Mouse (Mus musculus) lung, embryonic 14.5 days (tissue): ENCODE data around the gene Nol10. TPM values are rescaled to one million over a fixed set of nuclear protein-coding genes. Genes with fewer than 3 reads are reported as not detected.
"Not testable (repeated sequence)": the region's sequence is repeated elsewhere in the genome, so short reads cannot be mapped to it uniquely, and the experiment has no call there.

Experiments used
- ATAC-seq: fragments of 200-750 bp; cut with Nextera tagmentation; 2 replicates; pipeline ENCODE4 v1.8.0; 2017; ENCODE audit warnings: mild to moderate bottlenecking, moderate TSS enrichment, moderate library complexity; ENCODE audit not compliant: insufficient read depth
- DNase-seq: peaks from one replicate; pipeline ENCODE4 v3.0.0-alpha.2; 2015
- H3K27ac ChIP-seq: fragments of 300-500 bp; sonication (generic); 2 replicates; pipeline ENCODE4 v1.5.1; 2014; ENCODE audit warnings: low read depth, mild to moderate bottlenecking, moderate library complexity
- H3K27me3 ChIP-seq: fragments of 300-500 bp; sonication (generic); 2 replicates; pipeline ENCODE4 v1.6.1; 2014; ENCODE audit warnings: low read length, control low read depth; ENCODE audit not compliant: insufficient read depth
- H3K36me3 ChIP-seq: fragments of 300-500 bp; sonication (generic); 2 replicates; pipeline ENCODE4 v1.6.1; 2014; ENCODE audit warnings: control low read depth; ENCODE audit not compliant: insufficient read depth
- H3K4me1 ChIP-seq: fragments of 300-500 bp; sonication (generic); 2 replicates; pipeline ENCODE4 v1.6.1; 2014; ENCODE audit warnings: antibody characterized with exemption, control low read depth; ENCODE audit not compliant: insufficient read depth
- H3K4me2 ChIP-seq: fragments of 300-500 bp; sonication (generic); 2 replicates; pipeline ENCODE4 v1.6.1; 2014; ENCODE audit warnings: mild to moderate bottlenecking
- H3K4me3 ChIP-seq: fragments of 300-500 bp; sonication (generic); 2 replicates; pipeline ENCODE4 v1.5.1; 2014; ENCODE audit warnings: low read depth, low read length
- H3K9ac ChIP-seq: fragments of 300-500 bp; sonication (generic); 2 replicates; pipeline ENCODE4 v1.6.1; 2014
- H3K9me3 ChIP-seq: fragments of 300-500 bp; sonication (generic); 2 replicates; pipeline ENCODE4 v1.6.1; 2016; ENCODE audit warnings: low read depth, low read length, control low read depth
- CTCF ChIP-seq: IDR thresholded peaks from 2 replicates; pipeline ENCODE4 v1.5.1; 2016; ENCODE audit warnings: antibody characterized with exemption, low read depth
- WGBS: fragments of 180-500 bp; shearing (Covaris S2); extraction: QIAGEN DNeasy Blood & Tissue Kit; methylation state at CpG from one replicate; pipeline ENCODE4 v1.1.7; 2014; 5-methylcytosine and 5-hydroxymethylcytosine counted together
- polyA plus RNA-seq: library from polyadenylated mRNA; unstranded; fragments of >200 nt; fragmentation: Nextera tagmentation; extraction: Ambion mirVana; gene quantifications from 2 replicates; pipeline ENCODE4 v1.2.1, GENCODE M21; 2014

Nol10 gene
- polyA plus RNA-seq, 1 experiment from 2014 or later, result 30.0 TPM

DNA sequence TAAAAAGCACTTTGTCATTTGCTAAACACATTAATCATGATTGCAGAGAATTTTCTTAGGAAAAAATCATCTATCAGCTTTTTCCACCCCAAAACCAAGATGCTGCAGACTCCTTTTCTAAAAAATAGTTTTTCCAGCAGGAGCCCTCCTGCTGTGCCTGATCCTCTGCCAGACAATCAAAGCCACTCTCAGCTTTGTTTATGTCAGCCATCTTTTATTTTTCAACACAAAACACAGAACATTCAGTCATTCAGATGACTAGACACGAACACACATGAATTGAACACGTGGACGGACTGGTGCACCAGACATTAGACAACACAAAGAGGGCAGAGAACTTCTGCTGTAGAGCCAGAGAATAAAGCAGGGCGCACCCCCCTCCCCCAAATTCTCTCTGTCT lies 115.4 kb downstream of the Nol10 start:
- Histone ChIP-seq H3K4me1 (no peaks in the 10 kb centered on the region), H3K27ac (no peak overlapping the region), H3K36me3 (no peaks in the 10 kb centered on the region), H3K9me3 (no peaks in the 10 kb centered on the region), H3K9ac (no peak overlapping the region), H3K4me3 (no peak overlapping the region), H3K4me2 (no peak overlapping the region), H3K27me3 (no peaks in the 10 kb centered on the region)
- ATAC-seq, result no peak
- no peak for DNase-seq
- 82% methylated on average over 4 of the region's 4 CpGs for WGBS
- no peak for TF ChIP-seq CTCF

DNA sequence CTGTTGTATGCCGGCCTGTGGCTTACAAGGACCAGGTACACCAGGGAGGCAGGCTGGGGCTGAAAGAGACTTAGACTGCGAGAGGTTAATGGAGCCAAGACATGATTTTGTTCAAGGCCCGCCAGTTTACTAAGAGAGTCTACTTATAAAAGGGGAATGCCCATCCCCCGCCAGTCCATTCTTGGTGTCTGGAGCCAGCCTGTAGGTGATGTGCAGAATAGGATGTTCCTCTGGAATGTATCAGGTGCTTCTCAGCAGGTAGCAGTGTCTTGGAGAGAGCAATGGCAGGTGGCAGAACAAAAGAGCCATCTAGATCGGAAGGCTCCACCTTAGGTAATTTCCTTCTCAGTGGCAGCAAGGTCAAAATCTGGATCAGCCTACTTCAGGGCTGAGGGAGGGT lies 116.3 kb downstream of the Nol10 start:
- not testable (repeated sequence) for H3K4me1 ChIP-seq, H3K4me2 ChIP-seq, H3K4me3 ChIP-seq, H3K9me3 ChIP-seq, DNase-seq, H3K36me3 ChIP-seq, H3K27me3 ChIP-seq, H3K9ac ChIP-seq, H3K27ac ChIP-seq, ATAC-seq
- WGBS, result 86% methylated on average over 5 of the region's 5 CpGs

DNA sequence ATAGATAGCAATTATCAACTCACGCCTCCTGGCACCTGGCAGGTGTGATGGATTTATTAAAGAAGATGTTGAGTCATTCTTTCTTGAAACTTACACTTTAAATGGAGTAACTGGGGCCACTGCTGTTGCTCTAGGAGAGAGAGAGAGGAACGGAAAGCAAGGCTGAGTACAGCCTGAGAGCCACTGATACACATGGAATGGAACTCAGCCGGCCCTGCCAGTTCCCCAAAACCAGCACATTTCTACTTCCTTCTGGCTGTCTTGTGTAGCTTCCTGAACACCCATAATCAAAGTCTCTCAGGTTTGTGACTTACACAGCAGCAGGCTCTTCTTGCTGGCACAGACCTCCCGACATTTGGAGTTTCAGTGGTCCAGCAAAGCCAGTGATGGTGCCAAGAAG lies 118.5 kb downstream of the Nol10 start:
- TF ChIP-seq CTCF, result no peak
- H3K27me3 ChIP-seq, result no peaks in the 10 kb centered on the region
- H3K9ac ChIP-seq, result no peak overlapping the region
- WGBS, result 73% methylated on average over 4 of the region's 4 CpGs
- H3K4me1 ChIP-seq, result no peaks in the 10 kb centered on the region
- ATAC-seq, result no peak
- no peak overlapping the region for H3K4me3 ChIP-seq
- no peaks in the 10 kb centered on the region for H3K9me3 ChIP-seq
- no peak overlapping the region for H3K4me2 ChIP-seq
- H3K36me3 ChIP-seq, result no peaks in the 10 kb centered on the region
- no peak overlapping the region for H3K27ac ChIP-seq
- DNase-seq, result no peak

DNA sequence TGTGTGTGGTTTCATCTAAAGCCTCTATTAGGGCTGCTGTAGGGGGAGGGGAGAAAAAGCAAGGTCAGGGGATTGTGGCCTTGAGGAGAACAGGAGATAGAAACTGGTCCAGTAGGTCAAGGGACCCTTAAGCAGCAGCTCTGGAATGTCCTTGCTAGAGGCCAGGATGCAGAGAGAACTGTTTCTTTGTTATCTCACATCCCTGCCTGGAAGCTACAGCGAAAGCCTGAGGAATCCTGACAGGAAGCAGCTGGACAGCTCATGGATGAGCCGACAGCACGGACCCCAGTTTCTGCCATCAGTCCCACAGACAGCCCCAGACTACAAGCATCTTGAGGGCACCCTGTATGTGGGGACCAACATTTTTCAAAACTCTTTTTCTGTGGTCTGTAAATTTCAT lies 120.1 kb downstream of the Nol10 start:
- no peak overlapping the region for H3K4me3 ChIP-seq
- no peaks in the 10 kb centered on the region for H3K9me3 ChIP-seq
- no peak for TF ChIP-seq CTCF
- H3K4me2 ChIP-seq, result no peak overlapping the region
- H3K4me1 ChIP-seq, result no peaks in the 10 kb centered on the region
- H3K27ac ChIP-seq, result no peak overlapping the region
- peak; percentile 68 for DNase-seq
- H3K36me3 ChIP-seq, result no peaks in the 10 kb centered on the region
- no peaks in the 10 kb centered on the region for H3K27me3 ChIP-seq
- ATAC-seq, result peak; percentile 58; the same call in 1 of the 2 replicates
- no peak overlapping the region for H3K9ac ChIP-seq
- 14% methylated on average over 3 of the region's 3 CpGs for WGBS

DNA sequence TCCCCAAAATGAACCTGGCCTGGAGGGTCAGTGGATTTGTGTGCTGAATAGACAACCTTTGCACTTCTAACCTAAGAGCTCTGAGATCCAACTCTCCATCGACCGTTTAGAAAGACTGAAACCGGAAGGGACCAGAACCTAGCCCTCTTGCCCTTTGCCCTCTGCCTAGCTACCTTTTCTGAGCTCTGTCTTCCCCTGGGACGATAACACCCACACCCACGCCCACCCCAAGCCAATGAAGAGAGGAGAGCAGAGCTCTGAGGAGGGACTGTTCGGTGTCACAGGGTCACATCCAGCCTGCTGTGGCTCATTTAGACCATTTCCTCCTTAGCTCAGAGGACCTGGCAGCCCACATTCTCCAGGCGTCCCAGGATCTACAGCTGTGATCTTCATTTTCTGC lies 121.6 kb downstream of the Nol10 start:
- no peak for TF ChIP-seq CTCF
- WGBS, result 71% methylated on average over 7 of the region's 7 CpGs
- Histone ChIP-seq H3K27ac (no peak overlapping the region), H3K27me3 (no peaks in the 10 kb centered on the region), H3K4me2 (no peak overlapping the region), H3K9me3 (no peaks in the 10 kb centered on the region), H3K4me3 (no peak overlapping the region), H3K36me3 (no peaks in the 10 kb centered on the region), H3K9ac (no peak overlapping the region), H3K4me1 (no peaks in the 10 kb centered on the region)
- ATAC-seq (no peak), DNase-seq (no peak)

DNA sequence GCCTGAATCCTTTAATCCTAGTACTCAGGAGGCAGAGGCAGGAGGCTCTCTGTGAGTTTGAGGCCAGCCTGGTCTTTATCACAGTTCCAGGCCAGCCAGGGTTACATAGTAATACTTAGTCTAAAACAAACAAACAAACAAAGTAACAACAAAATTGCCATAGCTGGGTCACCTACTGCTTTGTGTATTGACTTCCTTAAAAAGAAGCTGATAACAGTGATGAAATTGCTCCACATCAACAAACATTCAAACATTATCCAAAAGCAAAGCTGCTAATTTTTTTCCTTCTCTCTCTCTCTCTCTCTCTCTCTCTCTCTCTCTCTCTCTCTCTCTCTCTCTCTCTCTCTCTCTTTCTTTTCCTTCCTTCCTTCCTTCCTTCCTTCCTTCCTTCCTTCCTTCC lies 122.3 kb downstream of the Nol10 start:
- not testable (repeated sequence) for ATAC-seq, H3K9ac ChIP-seq, H3K27me3 ChIP-seq, H3K4me3 ChIP-seq, H3K4me1 ChIP-seq, H3K27ac ChIP-seq, H3K4me2 ChIP-seq, DNase-seq, H3K36me3 ChIP-seq, H3K9me3 ChIP-seq

DNA sequence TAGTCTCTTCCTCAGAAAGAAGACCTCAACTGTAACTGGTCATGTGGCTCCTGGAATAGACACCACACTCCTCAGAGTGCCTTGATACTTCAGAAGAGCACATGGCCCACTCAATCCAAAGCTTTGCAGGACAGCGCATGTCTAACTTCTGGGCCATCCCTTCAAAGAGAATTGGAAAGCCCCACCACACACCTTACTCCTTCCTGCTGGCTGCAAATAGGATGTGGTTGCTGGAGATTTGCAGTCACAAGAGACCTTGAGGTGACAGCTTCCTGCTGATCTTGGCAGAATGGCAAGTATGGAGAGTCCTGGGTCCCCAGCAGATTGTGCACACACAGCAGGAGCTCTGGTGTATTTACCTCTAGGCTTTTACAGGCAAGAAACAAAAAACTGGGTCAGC lies 123.1 kb downstream of the Nol10 start:
- no peak for TF ChIP-seq CTCF
- H3K27ac ChIP-seq, result no peak overlapping the region
- H3K9me3 ChIP-seq, result no peaks in the 10 kb centered on the region
- H3K4me1 ChIP-seq, result no peaks in the 10 kb centered on the region
- ATAC-seq, result no peak
- no peak for DNase-seq
- no peak overlapping the region for H3K4me3 ChIP-seq
- H3K27me3 ChIP-seq, result no peaks in the 10 kb centered on the region
- H3K4me2 ChIP-seq, result no peak overlapping the region
- WGBS, result 91% methylated on average over 1 of the region's 1 CpGs
- H3K9ac ChIP-seq, result no peak overlapping the region
- H3K36me3 ChIP-seq, result no peaks in the 10 kb centered on the region

DNA sequence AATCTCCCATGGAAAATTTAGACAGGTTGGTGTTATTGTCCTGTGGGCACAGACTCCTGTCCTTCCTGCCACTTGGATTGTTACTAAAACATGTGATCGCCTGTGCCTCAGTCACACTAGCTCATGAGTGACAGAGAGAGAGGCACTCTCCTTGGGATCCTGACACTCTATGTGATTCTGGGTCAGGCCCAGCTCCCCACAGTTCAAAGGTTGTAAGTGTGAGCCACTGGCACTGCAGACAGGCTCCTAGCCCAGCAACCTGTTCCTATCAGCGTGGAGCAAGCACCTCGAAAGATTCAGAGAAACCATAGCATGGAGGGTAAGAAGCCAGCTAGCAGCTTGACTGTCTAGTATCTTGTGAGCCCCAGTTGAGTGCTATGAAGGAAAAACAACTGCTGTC lies 124.9 kb downstream of the Nol10 start:
- 90% methylated on average over 3 of the region's 3 CpGs for WGBS
- Histone ChIP-seq H3K4me1 (no peaks in the 10 kb centered on the region), H3K9ac (no peak overlapping the region), H3K27ac (no peak overlapping the region), H3K36me3 (no peaks in the 10 kb centered on the region), H3K4me3 (no peak overlapping the region), H3K9me3 (no peaks in the 10 kb centered on the region), H3K4me2 (no peak overlapping the region), H3K27me3 (no peaks in the 10 kb centered on the region)
- ATAC-seq, result no peak
- no peak for DNase-seq
- TF ChIP-seq CTCF, result no peak
